Mouse (Mus musculus): ENCODE measurements at regions not wholly inside any gene's neighbourhood (a gene's known extent, or its start where the extent isn't known, plus 50 kb on each side); places are given as distances from the start of the nearest gene placed in this dataset.

- H3K4me3 ChIP-seq (ENCODE audit: control insufficient read depth, low read depth, low read length), result no peak overlapping the region
- no peak overlapping the region for H3K27ac ChIP-seq (ENCODE audit: control insufficient read depth, insufficient read depth, low read depth, low read length)
- no peaks in the 10 kb centered on the region; the same call in 1 of the 2 replicates for H3K4me1 ChIP-seq (ENCODE audit: control insufficient read depth, insufficient read depth, low read length)
- no peaks in the 10 kb centered on the region for H3K27me3 ChIP-seq (ENCODE audit: control insufficient read depth, insufficient read depth, low read length)
- no peaks in the 10 kb centered on the region for H3K36me3 ChIP-seq (ENCODE audit: control insufficient read depth, insufficient read depth, low read length)
- TF ChIP-seq CTCF (IDR thresholded peaks at IDR 0.05; ENCODE audit: control insufficient read depth, insufficient read depth, insufficient replicate concordance, low read depth, low read length) (no peak), POLR2A (IDR thresholded peaks at IDR 0.05; ENCODE audit: control insufficient read depth, low read depth, low read length) (no peak)
Observed at GRCm38 (mm10) chr4:127712274-127712673, 258.5 kb downstream of the CK137956 start.

- TF ChIP-seq POLR2A (IDR thresholded peaks at IDR 0.05; ENCODE audit: control insufficient read depth, low read depth, low read length), result no peak
- no peak for TF ChIP-seq CTCF (IDR thresholded peaks at IDR 0.05; ENCODE audit: control insufficient read depth, insufficient read depth, insufficient replicate concordance, low read depth, low read length)
- Histone ChIP-seq H3K4me1 (ENCODE audit: control insufficient read depth, insufficient read depth, low read length) (no peaks in the 10 kb centered on the region; the same call in 1 of the 2 replicates), H3K27ac (ENCODE audit: control insufficient read depth, insufficient read depth, low read depth, low read length) (no peak overlapping the region), H3K4me3 (ENCODE audit: control insufficient read depth, low read depth, low read length) (no peak overlapping the region), H3K36me3 (ENCODE audit: control insufficient read depth, insufficient read depth, low read length) (no peaks in the 10 kb centered on the region), H3K27me3 (ENCODE audit: control insufficient read depth, insufficient read depth, low read length) (no peaks in the 10 kb centered on the region)
Observed at GRCm38 (mm10) chr4:127710816-127711215, 259.9 kb downstream of the CK137956 start.

DNA sequence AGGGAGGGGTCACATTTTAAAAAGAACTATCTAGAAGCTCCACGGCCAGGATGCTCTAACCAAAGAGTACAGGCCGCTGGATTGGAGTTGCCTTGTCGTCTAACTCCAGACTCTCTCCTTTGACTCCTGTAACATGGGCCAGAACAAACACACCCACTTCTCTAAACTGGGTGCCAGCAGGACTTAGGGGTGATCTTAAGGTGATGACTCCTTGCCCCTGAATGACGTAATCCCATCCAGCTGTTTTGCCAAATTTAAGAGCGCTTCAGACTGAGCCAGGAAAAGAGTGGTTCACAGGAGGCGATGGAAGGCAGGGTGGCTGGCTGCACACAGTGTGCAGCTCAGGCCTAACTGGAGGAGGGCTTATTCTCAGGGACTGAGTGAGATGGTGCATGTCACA lies 261.0 kb downstream of the CK137956 start:
- Histone ChIP-seq H3K4me1 (ENCODE audit: control insufficient read depth, insufficient read depth, low read length) (no peaks in the 10 kb centered on the region), H3K27me3 (ENCODE audit: control insufficient read depth, insufficient read depth, low read length) (no peaks in the 10 kb centered on the region), H3K27ac (ENCODE audit: control insufficient read depth, insufficient read depth, low read depth, low read length) (no peak overlapping the region), H3K4me3 (ENCODE audit: control insufficient read depth, low read depth, low read length) (no peak overlapping the region), H3K36me3 (ENCODE audit: control insufficient read depth, insufficient read depth, low read length) (no peaks in the 10 kb centered on the region)
- TF ChIP-seq CTCF (IDR thresholded peaks at IDR 0.05; ENCODE audit: control insufficient read depth, insufficient read depth, insufficient replicate concordance, low read depth, low read length), result no peak
- TF ChIP-seq POLR2A (IDR thresholded peaks at IDR 0.05; ENCODE audit: control insufficient read depth, low read depth, low read length), result no peak

- Histone ChIP-seq H3K4me1 (ENCODE audit: control insufficient read depth, insufficient read depth, low read length) (no peaks in the 10 kb centered on the region), H3K4me3 (ENCODE audit: control insufficient read depth, low read depth, low read length) (no peak overlapping the region), H3K27ac (ENCODE audit: control insufficient read depth, insufficient read depth, low read depth, low read length) (no peak overlapping the region), H3K27me3 (ENCODE audit: control insufficient read depth, insufficient read depth, low read length) (no peaks in the 10 kb centered on the region), H3K36me3 (ENCODE audit: control insufficient read depth, insufficient read depth, low read length) (no peaks in the 10 kb centered on the region)
- TF ChIP-seq CTCF (IDR thresholded peaks at IDR 0.05; ENCODE audit: control insufficient read depth, insufficient read depth, insufficient replicate concordance, low read depth, low read length), result no peak
- no peak for TF ChIP-seq POLR2A (IDR thresholded peaks at IDR 0.05; ENCODE audit: control insufficient read depth, low read depth, low read length)
Observed at GRCm38 (mm10) chr4:127708186-127708585, 262.6 kb downstream of the CK137956 start.

DNA sequence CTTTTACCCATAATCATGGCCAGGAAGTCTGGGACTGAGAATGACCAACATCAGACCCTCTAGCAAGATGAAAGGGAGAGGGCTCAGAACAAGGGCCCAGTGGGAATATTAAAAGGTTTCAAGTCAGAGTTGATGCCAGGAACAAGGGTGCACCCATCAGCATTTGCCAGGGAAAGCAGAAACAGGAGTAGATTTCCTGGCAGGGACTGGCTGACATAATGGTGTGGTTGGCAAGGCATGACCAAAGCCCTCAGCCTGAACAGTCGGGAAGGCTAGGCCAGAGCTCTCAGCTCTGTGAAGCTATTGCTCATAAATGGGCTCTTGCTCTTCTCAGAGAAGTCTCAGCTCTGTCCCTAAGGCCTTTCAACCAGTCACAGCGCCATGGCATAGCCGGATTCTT lies 263.6 kb downstream of the CK137956 start:
- Histone ChIP-seq H3K27me3 (ENCODE audit: control insufficient read depth, insufficient read depth, low read length) (no peaks in the 10 kb centered on the region), H3K4me1 (ENCODE audit: control insufficient read depth, insufficient read depth, low read length) (no peaks in the 10 kb centered on the region), H3K4me3 (ENCODE audit: control insufficient read depth, low read depth, low read length) (no peak overlapping the region), H3K27ac (ENCODE audit: control insufficient read depth, insufficient read depth, low read depth, low read length) (no peak overlapping the region), H3K36me3 (ENCODE audit: control insufficient read depth, insufficient read depth, low read length) (no peaks in the 10 kb centered on the region)
- TF ChIP-seq POLR2A (IDR thresholded peaks at IDR 0.05; ENCODE audit: control insufficient read depth, low read depth, low read length), result no peak
- no peak for TF ChIP-seq CTCF (IDR thresholded peaks at IDR 0.05; ENCODE audit: control insufficient read depth, insufficient read depth, insufficient replicate concordance, low read depth, low read length)

DNA sequence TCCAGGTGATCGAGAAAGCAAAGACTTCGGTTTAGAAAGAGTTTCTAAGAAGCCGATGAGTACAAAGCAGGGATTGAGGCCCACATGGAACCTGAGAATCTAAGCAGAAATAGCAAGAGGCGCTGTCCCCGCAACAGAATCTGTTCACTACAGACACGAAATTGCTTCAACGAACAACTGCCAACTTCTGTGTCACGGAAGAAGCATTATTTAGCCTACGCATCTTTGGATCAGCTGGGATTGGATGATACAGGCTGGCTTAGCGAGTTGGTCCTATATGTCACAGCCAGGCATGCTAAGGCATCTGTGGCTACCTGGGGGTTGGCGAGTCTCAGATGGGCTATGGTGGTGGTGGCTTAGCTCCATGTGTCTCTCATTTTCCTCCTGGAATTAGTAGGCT lies 269.1 kb downstream of the CK137956 start:
- H3K4me1 ChIP-seq (ENCODE audit: control insufficient read depth, insufficient read depth, low read length), result no peaks in the 10 kb centered on the region
- no peak overlapping the region for H3K4me3 ChIP-seq (ENCODE audit: control insufficient read depth, low read depth, low read length)
- TF ChIP-seq POLR2A (IDR thresholded peaks at IDR 0.05; ENCODE audit: control insufficient read depth, low read depth, low read length), result no peak
- TF ChIP-seq CTCF (IDR thresholded peaks at IDR 0.05; ENCODE audit: control insufficient read depth, insufficient read depth, insufficient replicate concordance, low read depth, low read length), result no peak
- H3K27ac ChIP-seq (ENCODE audit: control insufficient read depth, insufficient read depth, low read depth, low read length), result no peak overlapping the region
- H3K27me3 ChIP-seq (ENCODE audit: control insufficient read depth, insufficient read depth, low read length), result no peaks in the 10 kb centered on the region
- no peaks in the 10 kb centered on the region for H3K36me3 ChIP-seq (ENCODE audit: control insufficient read depth, insufficient read depth, low read length)

- Histone ChIP-seq H3K27ac (ENCODE audit: control insufficient read depth, insufficient read depth, low read depth, low read length) (no peak overlapping the region), H3K36me3 (ENCODE audit: control insufficient read depth, insufficient read depth, low read length) (no peaks in the 10 kb centered on the region), H3K4me1 (ENCODE audit: control insufficient read depth, insufficient read depth, low read length) (no peaks in the 10 kb centered on the region), H3K27me3 (ENCODE audit: control insufficient read depth, insufficient read depth, low read length) (no peaks in the 10 kb centered on the region), H3K4me3 (ENCODE audit: control insufficient read depth, low read depth, low read length) (no peak overlapping the region)
- no peak for TF ChIP-seq POLR2A (IDR thresholded peaks at IDR 0.05; ENCODE audit: control insufficient read depth, low read depth, low read length)
- TF ChIP-seq CTCF (IDR thresholded peaks at IDR 0.05; ENCODE audit: control insufficient read depth, insufficient read depth, insufficient replicate concordance, low read depth, low read length), result no peak
Observed at GRCm38 (mm10) chr4:127689986-127690385, 280.8 kb downstream of the CK137956 start.

- no peaks in the 10 kb centered on the region for H3K27me3 ChIP-seq (ENCODE audit: control insufficient read depth, insufficient read depth, low read length)
- H3K4me1 ChIP-seq (ENCODE audit: control insufficient read depth, insufficient read depth, low read length), result no peaks in the 10 kb centered on the region
- no peaks in the 10 kb centered on the region for H3K36me3 ChIP-seq (ENCODE audit: control insufficient read depth, insufficient read depth, low read length)
- H3K27ac ChIP-seq (ENCODE audit: control insufficient read depth, insufficient read depth, low read depth, low read length), result no peak overlapping the region
- TF ChIP-seq POLR2A (IDR thresholded peaks at IDR 0.05; ENCODE audit: control insufficient read depth, low read depth, low read length), result no peak
- no peak for TF ChIP-seq CTCF (IDR thresholded peaks at IDR 0.05; ENCODE audit: control insufficient read depth, insufficient read depth, insufficient replicate concordance, low read depth, low read length)
- no peak overlapping the region for H3K4me3 ChIP-seq (ENCODE audit: control insufficient read depth, low read depth, low read length)
Observed at GRCm38 (mm10) chr4:127685021-127685420, 285.7 kb downstream of the CK137956 start.

All from testis, adult 2 months (tissue).